Mouse (Mus musculus) frontal cortex, postnatal 36 days (tissue): ENCODE data around the gene Cpm.

ENCODE experiments used
- DNase-seq, 2 experiments: peaks; one replicate each; pipeline ENCODE4 v3.0.0; 2022; ENCODE audit warnings: low spot score in 2 of 2

The Cpm gene

GRCm38 (mm10) chr10:117685849-117686591 is 56.7 kb downstream of the Cpm start:
- no peak for DNase-seq

GRCm38 (mm10) chr10:117687018-117687417 is 57.7 kb downstream of the Cpm start:
- DNase-seq, result no peak

GRCm38 (mm10) chr10:117687577-117687976 is 58.3 kb downstream of the Cpm start:
- no peak for DNase-seq

GRCm38 (mm10) chr10:117688204-117689151 is 59.2 kb downstream of the Cpm start:
- no peak for DNase-seq

GRCm38 (mm10) chr10:117689297-117690100 is 60.2 kb downstream of the Cpm start:
- DNase-seq, result no peak

- DNase-seq, result no peak
Measured at GRCm38 (mm10) chr10:117690101-117690352, 60.7 kb downstream of the Cpm start.

GRCm38 (mm10) chr10:117690770-117691296 is 61.5 kb downstream of the Cpm start:
- DNase-seq, result no peak

- no peak for DNase-seq
Measured at GRCm38 (mm10) chr10:117691389-117691968, 62.2 kb downstream of the Cpm start.

GRCm38 (mm10) chr10:117692173-117692572 is 62.9 kb downstream of the Cpm start:
- no peak for DNase-seq

GRCm38 (mm10) chr10:117692953-117693352 is 63.7 kb downstream of the Cpm start:
- DNase-seq, result no peak

- no peak for DNase-seq
Measured at GRCm38 (mm10) chr10:117694255-117694953, 65.1 kb downstream of the Cpm start.

- DNase-seq, result no peak
Measured at GRCm38 (mm10) chr10:117695027-117695426, 65.7 kb downstream of the Cpm start.

- no peak for DNase-seq
Measured at GRCm38 (mm10) chr10:117695605-117696004, 66.3 kb downstream of the Cpm start.

GRCm38 (mm10) chr10:117696021-117696826 is 66.9 kb downstream of the Cpm start:
- DNase-seq, result no peak

- DNase-seq, result no peak
Measured at GRCm38 (mm10) chr10:117696827-117697560, 67.7 kb downstream of the Cpm start.

- no peak for DNase-seq
Measured at GRCm38 (mm10) chr10:117697561-117698115, 68.3 kb downstream of the Cpm start.

- no peak for DNase-seq
Measured at GRCm38 (mm10) chr10:117698313-117699138, 69.2 kb downstream of the Cpm start.

- DNase-seq, result no peak
Measured at GRCm38 (mm10) chr10:117699914-117700313, 70.6 kb downstream of the Cpm start.
